8 mouse cellular contexts compared by ENCODE assay signal in the genomic region with DNA sequence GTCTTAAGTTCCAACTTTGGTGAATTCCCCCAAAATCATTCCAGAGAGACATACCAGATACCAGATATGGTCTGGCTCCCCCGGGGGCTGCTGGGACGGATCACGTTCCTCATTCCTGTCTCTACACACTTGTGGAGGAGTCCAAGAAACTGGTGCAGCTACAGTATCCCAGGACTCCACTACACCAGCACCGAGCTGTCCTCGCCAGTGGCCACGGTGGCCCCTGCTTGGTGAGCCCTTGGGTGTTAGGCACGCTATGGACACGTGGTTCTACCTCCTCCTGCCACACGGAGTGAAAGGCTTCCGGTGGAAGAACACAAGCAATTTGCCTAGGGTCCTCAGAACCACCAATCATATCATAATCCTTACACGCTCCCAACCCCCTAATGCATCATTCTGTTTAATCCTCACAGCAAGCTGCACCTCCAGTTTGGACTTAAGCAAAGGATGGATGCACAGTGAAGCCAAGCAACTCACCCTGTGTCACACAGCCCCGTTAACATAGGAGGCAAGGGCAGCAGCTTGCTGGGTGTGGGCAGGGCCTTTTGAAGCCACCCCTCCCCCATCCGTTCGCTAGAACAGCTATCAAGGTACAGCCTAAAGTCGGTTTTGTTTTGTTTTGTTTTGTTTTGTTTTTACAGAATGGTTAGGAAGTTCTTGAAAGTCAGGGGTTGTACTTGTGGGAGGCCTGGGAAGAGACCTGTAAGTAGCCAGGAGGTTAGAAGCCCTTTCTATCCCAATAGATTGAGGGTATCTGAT. TPM values are rescaled to one million over a fixed set of nuclear protein-coding genes. Genes with fewer than 3 reads are reported as not detected.
DNase-seq lines count a peak whose midpoint lies in the region; ATAC-seq lines count a peak whose summit lies in the region.

No protein-coding gene starts in this region.

- peaks cover 18% of the 10 kb centered on the region for H3K4me1 ChIP-seq in lung, embryonic 16.5 days (replicated peaks; ENCODE audit: control insufficient read depth, insufficient read depth, low read length)
- peaks cover 13% of the 10 kb centered on the region; the same call in 1 of the 2 replicates for H3K4me1 ChIP-seq in forebrain, embryonic 11.5 days (replicated peaks; ENCODE audit: control insufficient read depth, insufficient read depth, low read length)
- peaks cover 65% of the 10 kb centered on the region for H3K4me1 ChIP-seq in limb, embryonic 11.5 days (ENCODE audit: control insufficient read depth, insufficient read depth, low read length)

- WGBS in lung, embryonic 16.5 days = 31% methylated on average over 15 of the region's 15 CpGs
- 41% methylated on average over 15 of the region's 15 CpGs for WGBS in forebrain, embryonic 11.5 days
- WGBS in limb, embryonic 11.5 days = 32% methylated on average over 15 of the region's 15 CpGs

- ATAC-seq in lung, embryonic 16.5 days (ENCODE audit: low read depth) = peak; percentile 29; the same call in 1 of the 2 replicates
- no peak for ATAC-seq in forebrain, embryonic 11.5 days (replicated peaks; ENCODE audit: low FRiP score)
- ATAC-seq in limb, embryonic 11.5 days (ENCODE audit: insufficient number of reproducible peaks, low FRiP score, low TSS enrichment, low read depth) = no peak
- ATAC-seq in cerebellum, adult (ENCODE audit: insufficient number of reproducible peaks, low FRiP score, low TSS enrichment) = no peak

- H3K4me3 ChIP-seq in lung, embryonic 16.5 days (ENCODE audit: low read length) = peak overlapping the region; percentile 37
- H3K4me3 ChIP-seq in forebrain, embryonic 11.5 days (ENCODE audit: low read depth, low read length) = no peak overlapping the region
- 0 out of 2 replicates have a peak overlapping the region, but pooled peaks have one; percentile 16 for H3K4me3 ChIP-seq in limb, embryonic 11.5 days (ENCODE audit: low read depth, low read length)

- no peak for DNase-seq in lung, postnatal 10 days
- DNase-seq in forebrain, embryonic 11.5 days (ENCODE audit: low spot score) = no peak
- peak; percentile 46 for DNase-seq in limb, embryonic 11.5 days (ENCODE audit: low spot score)
- DNase-seq in retina, embryonic 14.5 days (ENCODE audit: low spot score) = peak; percentile 46
- no peak for DNase-seq in layer of hippocampus, postnatal 10 days (ENCODE audit: low spot score in 2 of 2)
- no peak for DNase-seq in adrenal gland, postnatal 36 days

- peak overlapping the region; percentile 65 for H3K4me2 ChIP-seq in lung, embryonic 16.5 days (ENCODE audit: low read depth, low read length)
- peak overlapping the region; percentile 49; the same call in 1 of the 2 replicates for H3K4me2 ChIP-seq in forebrain, embryonic 11.5 days (ENCODE audit: low read depth, low read length, severe bottlenecking)
- H3K4me2 ChIP-seq in limb, embryonic 11.5 days (ENCODE audit: low read depth, severe bottlenecking) = peak overlapping the region; percentile 43

- peak overlapping the region; percentile 62; the same call in 1 of the 2 replicates for H3K9ac ChIP-seq in lung, embryonic 16.5 days (ENCODE audit: low read length)
- peak overlapping the region; percentile 6 for H3K9ac ChIP-seq in forebrain, embryonic 11.5 days (ENCODE audit: low read length)
- H3K9ac ChIP-seq in limb, embryonic 11.5 days (ENCODE audit: low read length) = peak overlapping the region; percentile 17; the same call in 1 of the 2 replicates

- H3K36me3 ChIP-seq in lung, embryonic 16.5 days (ENCODE audit: control insufficient read depth, insufficient read depth, low read length) = no peaks in the 10 kb centered on the region
- no peaks in the 10 kb centered on the region for H3K36me3 ChIP-seq in forebrain, embryonic 11.5 days (ENCODE audit: control insufficient read depth, insufficient read depth, low read length)
- no peaks in the 10 kb centered on the region; the same call in 1 of the 2 replicates for H3K36me3 ChIP-seq in limb, embryonic 11.5 days (ENCODE audit: control insufficient read depth, insufficient read depth, low read length)

- H3K9me3 ChIP-seq in lung, embryonic 16.5 days (ENCODE audit: control insufficient read depth, low read length) = no peaks in the 10 kb centered on the region
- H3K9me3 ChIP-seq in forebrain, embryonic 11.5 days (ENCODE audit: control insufficient read depth, low read length) = no peaks in the 10 kb centered on the region
- no peaks in the 10 kb centered on the region for H3K9me3 ChIP-seq in limb, embryonic 11.5 days (ENCODE audit: control insufficient read depth, low read length)

- H3K27ac ChIP-seq in lung, embryonic 16.5 days (ENCODE audit: low read length) = no peak overlapping the region; the same call in 1 of the 2 replicates
- H3K27ac ChIP-seq in forebrain, embryonic 11.5 days (ENCODE audit: low read depth, low read length) = no peak overlapping the region
- peak overlapping the region; percentile 86 for H3K27ac ChIP-seq in limb, embryonic 11.5 days (replicated peaks; ENCODE audit: low read depth, low read length)

- no peaks in the 10 kb centered on the region; the same call in 1 of the 2 replicates for H3K27me3 ChIP-seq in lung, embryonic 16.5 days (ENCODE audit: control insufficient read depth, insufficient read depth, low read depth, low read length)
- H3K27me3 ChIP-seq in forebrain, embryonic 11.5 days (ENCODE audit: control insufficient read depth, insufficient read depth, low read length) = no peaks in the 10 kb centered on the region; the same call in 1 of the 2 replicates
- no peaks in the 10 kb centered on the region for H3K27me3 ChIP-seq in limb, embryonic 11.5 days (ENCODE audit: control insufficient read depth, insufficient read depth, low read length)

RNA-seq across cellular contexts. Expression of a gene that starts 2.2 kb away (rescaled TPM):
- 1.2 and 1.5 TPM in 2 replicates for polyA plus RNA-seq in lung, embryonic 16.5 days (2015; fragmentation: Nextera tagmentation; extraction: Ambion mirVana)
- 1.9 and 2.9 TPM in 2 replicates for polyA plus RNA-seq in forebrain, embryonic 11.5 days (2014; fragmentation: Nextera tagmentation; extraction: Ambion mirVana)
- 5.3 and 8.0 TPM in 2 replicates for polyA plus RNA-seq in limb, embryonic 11.5 days (2014; fragmentation: Nextera tagmentation; extraction: Ambion mirVana)
- total RNA-seq in layer of hippocampus, postnatal 10 days (2021) = 1 to 10 TPM; 1.5 to 2.0 TPM
- 1 to 10 TPM in 1 of 2 experiments, under 1 TPM in 1; 0.46 to 1.3 TPM for total RNA-seq in adrenal gland, postnatal 36 days (2021)

RNA-seq across cellular contexts. Expression of a gene that starts 32.3 kb away (rescaled TPM):
- 25.8 and 28.9 TPM in 2 replicates for polyA plus RNA-seq in lung, embryonic 16.5 days (2015; fragmentation: Nextera tagmentation; extraction: Ambion mirVana)
- polyA plus RNA-seq in forebrain, embryonic 11.5 days (2014; fragmentation: Nextera tagmentation; extraction: Ambion mirVana) = 43.0 and 44.0 TPM in 2 replicates
- 28.9 and 31.8 TPM in 2 replicates for polyA plus RNA-seq in limb, embryonic 11.5 days (2014; fragmentation: Nextera tagmentation; extraction: Ambion mirVana)
- total RNA-seq in layer of hippocampus, postnatal 10 days (2021) = 10 to 100 TPM; 29.2 to 31.3 TPM
- total RNA-seq in adrenal gland, postnatal 36 days (2021) = 100 to 1,000 TPM; 290 to 355 TPM

RNA-seq across cellular contexts. Expression of a gene that starts 38.1 kb away (rescaled TPM):
- 0.33 TPM in 1 of 2 replicates, not detected in the other for polyA plus RNA-seq in lung, embryonic 16.5 days (2015; fragmentation: Nextera tagmentation; extraction: Ambion mirVana)
- 0.68 and 1.4 TPM in 2 replicates for polyA plus RNA-seq in forebrain, embryonic 11.5 days (2014; fragmentation: Nextera tagmentation; extraction: Ambion mirVana)
- 0.51 and 0.52 TPM in 2 replicates for polyA plus RNA-seq in limb, embryonic 11.5 days (2014; fragmentation: Nextera tagmentation; extraction: Ambion mirVana)
- total RNA-seq in layer of hippocampus, postnatal 10 days (2021) = not detected
- not detected for total RNA-seq in adrenal gland, postnatal 36 days (2021)

Comparison
In these comparisons a context has a peak if more than half of its experiments do, and no peak if none do; other contexts are left out.
1. H3K9ac ChIP-seq: peak in every context shown above with its lines; median percentile 62 in lung, embryonic 16.5 days; 17 in limb, embryonic 11.5 days; 6 in forebrain, embryonic 11.5 days.
2. DNase-seq: peak in limb, embryonic 11.5 days (single experiment) and retina, embryonic 14.5 days (single experiment); none in lung, postnatal 10 days (single experiment), forebrain, embryonic 11.5 days (single experiment), layer of hippocampus, postnatal 10 days (0 of 2) and adrenal gland, postnatal 36 days (0 of 2).
3. Peak in every context shown above with its lines, with median percentiles within 50 percentile points of each other: H3K4me2 ChIP-seq.